Mouse (Mus musculus): ENCODE results near the gene Mfsd12.

Mfsd12 gene

DNA sequence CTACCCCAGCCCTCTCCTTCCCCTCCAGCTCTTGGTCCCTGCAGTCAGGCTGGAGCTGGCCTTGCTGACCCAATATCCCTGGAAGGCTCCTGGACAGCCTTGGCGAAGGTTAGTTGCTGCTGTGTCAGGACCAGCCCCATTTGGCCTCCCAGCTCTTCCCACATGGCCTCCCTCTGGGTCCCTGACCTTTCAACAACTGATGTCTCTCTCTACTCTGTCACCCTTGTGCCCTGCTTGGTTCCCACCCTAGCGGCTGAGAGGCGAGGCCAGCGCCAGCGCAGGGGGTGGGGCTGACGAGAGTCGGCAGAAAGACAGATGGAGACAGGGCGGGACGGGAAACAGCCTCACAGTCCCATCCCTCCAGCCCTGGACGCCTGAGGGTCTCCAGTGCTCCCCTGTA, 28.9 kb upstream of the Mfsd12 start, which contains the start of gene Tbxa2r:
Gene Tbxa2r (plus strand): TSS at position 346 of the 400 bp plus-strand sequence.
- peak in 1 of 2 experiments; percentile 74 for DNase-seq (ENCODE audit: low spot score in 2 of 2)

DNA sequence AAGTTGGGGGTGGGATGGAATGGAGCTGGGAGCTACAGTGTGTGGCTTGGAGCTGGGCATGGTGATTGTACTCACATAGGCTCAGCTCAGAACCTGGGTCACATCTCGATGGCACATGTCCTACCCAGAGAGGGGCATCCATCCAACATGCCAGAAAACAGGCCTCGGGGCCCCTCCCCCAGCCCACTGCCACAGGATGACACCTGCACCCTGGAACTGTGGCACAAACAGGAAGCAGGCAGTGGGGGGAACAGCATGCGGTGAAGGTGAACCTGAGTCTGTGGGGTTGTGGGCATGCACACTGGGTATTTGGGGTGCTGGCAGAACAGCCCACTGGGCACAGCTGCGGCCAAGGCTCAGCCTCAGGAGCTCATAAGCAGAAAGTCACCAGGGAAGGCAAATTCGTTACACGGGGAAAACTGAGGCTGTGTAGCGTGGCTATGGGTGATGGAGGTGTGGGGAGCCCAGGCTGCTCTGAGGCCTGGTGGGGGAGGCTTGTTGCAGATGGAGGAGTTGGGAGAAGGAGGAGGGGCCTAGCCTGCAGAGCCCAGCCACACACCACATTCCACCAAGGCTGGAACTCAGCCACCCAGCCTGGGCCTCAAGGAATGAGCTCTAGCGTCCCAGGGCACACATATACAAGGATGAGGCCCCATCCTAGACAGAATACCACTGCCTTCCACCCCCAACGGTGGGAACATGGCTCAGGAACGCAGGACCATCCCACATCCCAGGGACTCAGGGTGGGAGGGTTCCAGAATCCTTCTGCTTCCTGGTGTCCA, 27.9 kb upstream of the Mfsd12 start:
- DNase-seq (ENCODE audit: low spot score in 2 of 2): peak in 1 of 2 experiments; percentile 64

- peak in 1 of 2 experiments; percentile 28 for DNase-seq (ENCODE audit: low spot score in 2 of 2)
These were observed 27.3 kb upstream of the Mfsd12 start for GRCm38 (mm10) chr10:81330007-81330406.

GRCm38 (mm10) chr10:81332277-81332676, 25.0 kb upstream of the Mfsd12 start:
- DNase-seq (ENCODE audit: low spot score in 2 of 2): no peak

GRCm38 (mm10) chr10:81334324-81334723, 23.0 kb upstream of the Mfsd12 start:
- DNase-seq (ENCODE audit: low spot score in 2 of 2): no peak

- DNase-seq (ENCODE audit: low spot score in 2 of 2): no peak
These were observed 21.6 kb upstream of the Mfsd12 start for GRCm38 (mm10) chr10:81335393-81336340.

GRCm38 (mm10) chr10:81336558-81336957, 20.7 kb upstream of the Mfsd12 start:
- DNase-seq (ENCODE audit: low spot score in 2 of 2): no peak

DNA sequence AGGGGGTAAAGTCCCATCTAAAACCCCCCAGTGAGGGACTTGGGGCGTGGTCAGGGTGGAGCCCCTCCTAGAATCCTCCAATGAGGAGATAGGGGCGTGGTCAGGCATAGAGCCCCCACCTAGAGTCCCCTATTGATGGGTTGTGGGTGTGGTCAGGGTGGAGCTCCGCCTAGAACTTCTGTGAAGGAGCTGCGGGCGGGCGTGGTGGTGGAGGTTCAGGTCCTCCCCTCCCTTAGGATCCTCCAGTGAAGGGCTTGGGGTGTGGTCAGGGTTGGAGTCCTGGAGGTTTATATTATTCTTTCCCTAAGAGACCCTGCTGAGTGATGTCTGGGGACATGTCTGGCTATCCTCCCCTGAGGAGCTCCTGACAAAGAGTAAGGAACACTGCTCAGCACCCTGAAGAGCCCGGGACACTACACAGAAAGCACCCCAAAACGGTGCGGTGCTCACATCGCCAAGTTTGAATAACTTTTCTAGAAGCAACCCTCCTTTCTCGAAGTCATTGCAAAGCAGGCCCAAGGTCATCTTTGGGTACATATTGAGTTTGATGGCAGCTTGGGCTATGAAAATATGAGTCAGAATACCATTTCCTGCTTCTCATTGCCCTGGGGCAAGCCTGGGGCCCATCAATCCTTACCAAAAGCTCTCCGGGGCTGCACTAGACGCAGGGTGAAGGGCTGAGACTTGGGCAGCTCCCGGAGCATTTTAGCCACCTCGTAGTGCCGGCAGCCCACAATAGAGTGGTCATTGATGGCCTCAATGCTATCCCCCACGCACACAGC, 16.5 kb upstream of the Mfsd12 start:
- no peak for DNase-seq (ENCODE audit: low spot score in 2 of 2)

GRCm38 (mm10) chr10:81341333-81341949, 15.8 kb upstream of the Mfsd12 start:
- DNase-seq (ENCODE audit: low spot score in 2 of 2): peak; percentile 68 to 88

DNA sequence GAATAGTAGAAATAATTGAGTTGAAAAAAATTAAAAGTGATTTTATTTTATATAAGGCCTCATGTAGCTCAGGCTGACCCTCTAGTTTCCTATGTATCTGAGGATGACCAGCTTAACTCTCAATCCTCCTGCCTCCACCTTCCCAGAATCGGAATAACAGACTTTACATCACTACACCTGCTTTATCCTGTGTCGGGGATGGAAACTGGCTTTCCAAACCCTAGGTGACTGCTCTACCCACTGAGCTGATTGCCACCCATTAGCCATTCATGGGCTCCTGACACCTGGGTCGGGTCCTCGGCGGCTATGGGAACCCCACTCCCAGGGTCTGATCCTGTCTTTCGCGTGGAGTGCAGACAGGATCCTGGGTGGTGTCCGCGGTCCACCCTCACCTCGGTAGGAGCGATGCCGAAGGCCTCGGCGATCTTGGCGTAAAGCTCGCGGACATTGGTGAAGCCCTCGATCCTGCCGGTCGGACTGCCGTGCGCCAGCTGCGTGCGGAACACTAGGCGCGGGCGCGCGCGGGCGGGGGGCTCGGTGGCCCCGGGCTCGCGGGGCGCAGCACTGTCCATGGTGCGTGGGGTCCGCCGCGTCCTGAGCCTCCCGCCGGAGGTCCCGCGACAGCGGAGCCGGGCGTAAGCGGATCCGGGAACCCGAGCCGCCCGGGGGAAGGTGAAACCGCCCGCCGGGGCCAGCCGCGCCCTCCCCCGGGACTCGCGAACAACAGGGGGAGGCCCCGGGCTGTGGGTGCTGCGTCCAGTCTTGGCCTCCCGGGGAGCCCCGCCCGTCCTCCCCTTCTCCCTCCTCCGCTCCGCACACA, 14.4 kb upstream of the Mfsd12 start, which contains the start of gene Gipc3:
Gene Gipc3 (minus strand): TSS at position 581 of the 820 bp plus-strand sequence.
- peak in 1 of 2 experiments; percentile 49 for DNase-seq (ENCODE audit: low spot score in 2 of 2)

DNA sequence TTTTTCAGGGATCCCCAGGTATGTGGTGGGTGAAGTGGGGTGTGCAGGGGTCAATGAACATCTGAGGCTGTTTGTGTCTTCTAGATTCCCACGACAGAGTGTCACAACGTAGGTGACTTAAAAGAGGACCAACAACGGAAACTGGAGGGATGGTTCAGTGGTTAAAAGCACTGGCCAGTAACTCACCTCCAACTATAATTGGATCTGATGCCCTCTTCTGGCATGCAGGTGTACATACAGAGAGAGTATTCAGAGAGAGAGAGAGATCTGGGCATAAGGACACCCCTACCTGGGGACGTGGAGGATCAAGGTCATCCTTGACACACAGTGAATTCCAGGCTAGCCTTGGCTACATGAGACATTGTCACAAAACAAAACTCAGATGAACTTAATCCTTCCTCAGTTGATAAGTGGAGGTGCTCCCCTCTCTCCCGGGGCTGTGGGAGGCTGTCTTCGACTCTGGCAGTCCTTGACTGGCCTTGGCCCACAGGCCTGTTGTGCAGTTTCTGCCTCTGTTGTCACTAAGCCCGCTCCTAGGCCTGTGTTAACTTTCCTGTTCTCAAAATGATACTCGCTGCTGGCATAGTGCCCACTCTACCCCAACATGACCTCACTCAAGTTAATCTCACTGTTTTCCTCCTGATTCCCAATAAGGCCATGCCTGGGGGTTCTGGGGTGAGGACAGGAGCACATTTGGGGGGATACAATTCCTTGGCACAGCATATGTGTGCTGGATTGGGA, 12.7 kb upstream of the Mfsd12 start:
- peak in 1 of 2 experiments; percentile 44 for DNase-seq (ENCODE audit: low spot score in 2 of 2)

GRCm38 (mm10) chr10:81345162-81345534, 12.1 kb upstream of the Mfsd12 start:
- DNase-seq (ENCODE audit: low spot score in 2 of 2): no peak

GRCm38 (mm10) chr10:81346453-81347067, 10.7 kb upstream of the Mfsd12 start:
- DNase-seq (ENCODE audit: low spot score in 2 of 2): peak; percentile 51 to 84

- peak; percentile 47 to 76 for DNase-seq (ENCODE audit: low spot score in 2 of 2)
These were observed 8.1 kb upstream of the Mfsd12 start for GRCm38 (mm10) chr10:81349146-81349545.

DNA sequence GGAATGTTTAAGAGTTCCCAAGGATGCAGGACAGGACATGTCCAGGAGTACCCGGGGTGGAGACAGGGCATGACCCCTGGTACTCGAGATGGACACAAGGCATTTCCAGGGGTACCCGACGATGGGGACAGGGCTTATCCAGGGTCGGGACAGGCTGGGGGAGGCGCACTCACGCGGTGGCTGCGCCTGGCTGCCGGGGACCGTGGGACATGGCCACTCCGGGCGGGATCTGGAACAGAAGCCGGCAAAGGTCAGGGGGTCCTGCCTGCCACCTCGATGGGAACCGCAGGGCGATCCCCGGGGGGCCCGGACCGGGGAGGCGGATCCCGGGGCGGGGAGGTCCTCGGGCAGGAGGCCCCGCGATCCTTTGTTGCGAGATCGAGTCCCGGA, 7.3 kb upstream of the Mfsd12 start:
- no peak for DNase-seq (ENCODE audit: low spot score in 2 of 2)

DNA sequence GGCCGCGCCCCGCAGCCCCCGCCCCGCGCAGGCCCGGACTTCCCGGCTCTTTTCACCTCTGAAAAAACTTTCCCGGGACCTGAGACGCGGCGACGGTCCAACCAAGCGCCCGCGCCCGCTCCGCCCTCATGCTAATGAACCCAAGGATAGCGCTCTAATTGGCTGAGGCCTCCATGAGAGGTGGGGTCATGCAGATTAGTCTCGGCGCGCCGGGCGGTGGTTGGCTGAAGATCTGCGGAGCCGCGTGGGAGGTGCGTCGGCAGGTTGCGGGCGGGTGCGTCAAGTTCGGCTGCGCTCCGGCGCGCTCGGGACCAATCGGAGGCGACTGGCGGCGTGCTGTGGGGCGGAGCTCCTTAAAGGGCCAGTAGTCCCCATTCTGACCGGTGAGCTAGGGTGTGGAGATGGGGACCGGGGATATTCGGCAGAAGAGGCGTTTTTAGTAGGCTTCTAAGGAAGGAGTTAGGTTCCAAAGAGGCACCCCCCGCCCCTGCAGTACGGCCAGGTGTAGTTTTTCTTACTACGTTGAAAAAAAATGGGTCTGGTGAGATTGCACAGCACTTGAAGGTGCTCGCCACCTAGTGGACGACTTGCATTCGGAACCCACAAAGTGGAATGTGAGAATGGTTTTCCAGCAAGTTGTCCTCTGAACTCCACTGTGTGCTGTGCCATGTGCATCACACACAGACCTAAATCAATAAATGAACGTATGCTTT, 6.8 kb upstream of the Mfsd12 start, which contains the start of gene Hmg20b:
Gene Hmg20b (minus strand): TSS at position 130 of the 713 bp plus-strand sequence.
- DNase-seq (ENCODE audit: low spot score in 2 of 2): peak; percentile 95 to 99

- DNase-seq (ENCODE audit: low spot score in 2 of 2): peak; percentile 58 to 84
These were observed 5.5 kb upstream of the Mfsd12 start for GRCm38 (mm10) chr10:81351678-81352291.
